Mouse (Mus musculus) frontal cortex, adult 2 months (tissue): ENCODE results near the gene Asl. TPM values are rescaled to one million over a fixed set of nuclear protein-coding genes. Genes with fewer than 3 reads are reported as not detected.
A peak's percentile ranks its signal among the peaks of the same experiment; 100 is the strongest.
"Not testable (repeated sequence)": the region's sequence is repeated elsewhere in the genome, so short reads cannot be mapped to it uniquely, and the experiment has no call there.

Source experiments
- DNase-seq, 2 experiments: peaks; one replicate each; pipeline ENCODE4 v3.0.0; 2022; ENCODE audit warnings: low spot score in 1 of 2; ENCODE audit errors: extremely low spot score in 1 of 2
- polyA plus RNA-seq: library from polyadenylated mRNA; depleted of rRNA; stranded (reverse); fragments of >200 nt; gene quantifications from 2 replicates; pipeline ENCODE4 v1.2.3, GENCODE M21; 2012

Gene Asl
- polyA plus RNA-seq, 1 experiment, result 29.6 TPM

- DNase-seq, result no peak
Measured at GRCm38 (mm10) chr5:130047013-130047412, 18.0 kb upstream of the Asl start.

- no peak for DNase-seq
Measured at GRCm38 (mm10) chr5:130046589-130046988, 17.5 kb upstream of the Asl start.

GRCm38 (mm10) chr5:130046100-130046499 is 17.1 kb upstream of the Asl start:
- no peak for DNase-seq

GRCm38 (mm10) chr5:130044201-130044695 is 15.2 kb upstream of the Asl start:
- peak; percentile 30 to 74 for DNase-seq

- no peak for DNase-seq
Measured at GRCm38 (mm10) chr5:130043741-130044140, 14.7 kb upstream of the Asl start.

GRCm38 (mm10) chr5:130041262-130041661 is 12.2 kb upstream of the Asl start:
- no peak for DNase-seq

- no peak for DNase-seq
Measured at GRCm38 (mm10) chr5:130040797-130041196, 11.8 kb upstream of the Asl start.

GRCm38 (mm10) chr5:130037752-130038455 is 8.9 kb upstream of the Asl start:
- DNase-seq, result peak; percentile 19 to 79

GRCm38 (mm10) chr5:130036300-130036699 is 7.3 kb upstream of the Asl start:
- DNase-seq, result not testable (repeated sequence)

GRCm38 (mm10) chr5:130033869-130034268 is 4.8 kb upstream of the Asl start:
- DNase-seq, result no peak

GRCm38 (mm10) chr5:130031410-130032390 is 2.7 kb upstream of the Asl start:
- DNase-seq, result no peak

- DNase-seq, result no peak
Measured at GRCm38 (mm10) chr5:130027696-130028095, 1.4 kb downstream of the Asl start.

GRCm38 (mm10) chr5:130027134-130027533 is 1.9 kb downstream of the Asl start:
- DNase-seq, result no peak

- DNase-seq, result peak; percentile 72 to 84
Measured at GRCm38 (mm10) chr5:130023767-130024539, 5.1 kb downstream of the Asl start.

- no peak for DNase-seq
Measured at GRCm38 (mm10) chr5:130023067-130023766, 5.8 kb downstream of the Asl start.

GRCm38 (mm10) chr5:130022366-130022765 is 6.7 kb downstream of the Asl start:
- DNase-seq, result no peak

GRCm38 (mm10) chr5:130021361-130021966 is 7.6 kb downstream of the Asl start:
- no peak for DNase-seq

- no peak for DNase-seq
Measured at GRCm38 (mm10) chr5:130019461-130019860, 9.6 kb downstream of the Asl start.

- no peak for DNase-seq
Measured at GRCm38 (mm10) chr5:130015104-130015503, 13.9 kb downstream of the Asl start.

GRCm38 (mm10) chr5:130010961-130011360 is 18.1 kb downstream of the Asl start:
- DNase-seq, result no peak
